Mouse (Mus musculus): ENCODE results near the gene Mapkap1. TPM values are rescaled to one million over a fixed set of nuclear protein-coding genes. Genes with fewer than 3 reads are reported as not detected.

Gene Mapkap1
- total and polyA plus RNA-seq, 2 experiments: 25.4 to 35.1 TPM

DNA sequence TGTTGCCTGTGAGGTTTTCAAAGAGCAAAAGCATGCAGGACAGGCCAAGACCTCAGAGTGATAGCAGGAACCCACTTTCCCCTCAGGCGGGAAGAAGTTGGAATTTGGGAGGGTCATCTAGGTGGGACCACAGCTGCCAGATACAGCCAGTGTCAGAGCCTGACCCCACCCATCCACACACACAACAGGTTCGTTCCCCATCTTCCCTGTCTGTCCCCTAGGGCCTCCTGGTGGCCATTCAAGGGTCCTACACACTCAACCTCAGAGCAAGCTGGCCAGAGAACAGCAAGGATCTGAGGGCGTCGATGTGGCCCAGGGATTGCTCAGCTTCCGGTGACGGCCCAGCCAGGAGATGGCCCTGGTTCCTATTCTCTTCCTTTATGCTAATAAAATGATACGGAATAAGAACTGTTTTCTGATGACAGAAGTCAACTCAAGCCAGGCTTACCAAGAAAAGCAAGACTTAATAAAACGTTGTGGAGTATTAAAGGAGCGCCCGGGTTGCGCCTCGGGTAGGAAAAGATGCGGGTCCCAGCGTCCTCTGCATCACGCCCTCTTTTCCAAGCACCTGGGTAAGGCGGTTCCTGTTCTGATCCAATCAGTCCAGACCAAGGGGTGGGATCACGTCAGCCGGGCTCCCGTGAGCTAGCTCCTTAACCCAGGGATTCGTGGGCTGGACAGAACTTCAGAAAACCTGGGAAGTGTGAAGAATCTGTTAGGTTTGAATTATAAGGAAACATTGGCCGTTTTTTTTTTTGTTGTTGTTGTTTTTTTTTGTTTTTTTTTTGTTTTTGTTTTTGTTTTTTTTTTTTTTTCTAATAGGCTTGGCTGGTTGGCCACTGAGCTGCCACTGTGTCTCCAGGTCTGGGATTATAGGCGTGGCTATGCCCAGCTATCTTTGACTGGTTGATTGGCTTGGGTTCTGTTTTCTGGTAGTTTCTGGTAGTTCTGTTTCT lies 238.3 kb downstream of the Mapkap1 start:
- 55% methylated on average over 22 of the region's 22 CpGs for WGBS
- Histone ChIP-seq H3K4me1 (ENCODE audit: control insufficient read depth, insufficient read depth, low read length) (no peaks in the 10 kb centered on the region; the same call in 1 of the 2 replicates), H3K27ac (replicated peaks; ENCODE audit: insufficient read depth, low read depth, low read length) (no peak overlapping the region), H3K79me2 (ENCODE audit: control insufficient read depth, insufficient read depth, low read length) (no peaks in the 10 kb centered on the region), H3K4me3 (ENCODE audit: insufficient read depth, low read depth, low read length) (no peak overlapping the region), H3K27me3 (ENCODE audit: control insufficient read depth, insufficient read depth, low read length) (no peaks in the 10 kb centered on the region), H3K9ac (ENCODE audit: low read depth, low read length) (no peak overlapping the region), H3K36me3 (ENCODE audit: control insufficient read depth, insufficient read depth, low read length) (no peaks in the 10 kb centered on the region)
- peak; percentile 8 for DNase-seq (ENCODE audit: extremely low read depth, low read depth, low spot score)
- peak; percentile 57; the same call in 1 of the 2 replicates for TF ChIP-seq CTCF (IDR thresholded peaks at IDR 0.05; ENCODE audit: low read depth, low read length)
- TF ChIP-seq POLR2A (IDR thresholded peaks at IDR 0.05; ENCODE audit: extremely low read depth, insufficient read depth, low read length): no peak

DNA sequence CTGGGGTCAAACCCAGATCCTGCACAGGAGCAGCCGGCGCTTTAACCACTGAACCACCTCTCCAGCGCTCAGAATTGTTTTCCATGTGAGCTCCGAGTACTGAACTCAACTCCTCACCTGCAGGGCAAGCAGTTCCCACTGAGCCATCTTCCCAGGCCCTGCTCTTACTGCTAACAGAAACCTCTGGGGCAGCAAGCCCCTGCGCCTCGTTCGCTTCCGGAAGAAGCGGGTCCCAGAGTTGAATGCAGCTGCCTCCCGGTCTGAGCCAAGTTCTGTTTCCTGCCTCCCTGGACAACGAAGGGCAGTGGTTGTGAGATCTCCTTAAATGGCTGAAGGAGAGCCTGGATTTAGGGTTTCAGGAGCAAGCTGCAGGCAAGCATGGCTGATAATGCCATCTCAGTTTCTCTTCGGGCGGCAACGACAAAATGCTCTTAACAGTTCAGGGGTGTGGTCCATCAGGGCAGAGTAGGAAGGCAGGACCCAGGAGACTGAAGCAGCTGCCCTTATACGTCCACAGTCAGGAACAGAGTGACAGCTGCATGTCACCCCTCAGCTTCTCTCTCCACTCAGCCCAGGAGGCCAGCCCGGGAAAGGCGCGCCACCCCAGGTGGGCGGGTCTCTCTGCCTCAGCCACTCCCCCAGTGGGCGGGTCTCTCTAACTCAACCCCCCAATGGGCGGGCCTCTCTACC lies 239.4 kb downstream of the Mapkap1 start:
- TF ChIP-seq POLR2A (IDR thresholded peaks at IDR 0.05; ENCODE audit: extremely low read depth, insufficient read depth, low read length) (no peak), CTCF (IDR thresholded peaks at IDR 0.05; ENCODE audit: low read depth, low read length) (no peak)
- Histone ChIP-seq H3K9ac (ENCODE audit: low read depth, low read length) (peak overlapping the region; percentile 10), H3K27me3 (ENCODE audit: control insufficient read depth, insufficient read depth, low read length) (no peaks in the 10 kb centered on the region), H3K4me3 (ENCODE audit: insufficient read depth, low read depth, low read length) (peak overlapping the region; percentile 36), H3K36me3 (ENCODE audit: control insufficient read depth, insufficient read depth, low read length) (no peaks in the 10 kb centered on the region), H3K79me2 (ENCODE audit: control insufficient read depth, insufficient read depth, low read length) (no peaks in the 10 kb centered on the region), H3K4me1 (ENCODE audit: control insufficient read depth, insufficient read depth, low read length) (no peaks in the 10 kb centered on the region; the same call in 1 of the 2 replicates), H3K27ac (replicated peaks; ENCODE audit: insufficient read depth, low read depth, low read length) (no peak overlapping the region)
- DNase-seq (ENCODE audit: extremely low read depth, low read depth, low spot score): peak; percentile 55
- 12% methylated on average over 21 of the region's 21 CpGs for WGBS

DNA sequence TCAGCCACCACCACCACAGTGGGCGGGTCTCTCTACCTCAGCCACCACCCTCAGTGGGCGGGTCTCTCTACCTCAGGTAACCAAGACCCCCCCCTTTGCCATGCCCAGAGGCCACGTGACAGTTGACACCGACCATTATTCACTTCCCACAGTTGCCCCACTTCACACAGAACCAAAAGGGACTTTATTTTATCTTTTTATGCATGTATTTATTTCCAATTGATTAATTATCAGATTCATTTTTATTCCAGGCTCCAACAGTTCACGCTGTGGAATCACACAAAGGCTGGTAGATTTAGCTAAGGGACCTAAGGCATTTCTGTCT lies 239.9 kb downstream of the Mapkap1 start:
- DNase-seq (ENCODE audit: extremely low read depth, low read depth, low spot score): no peak
- H3K4me1 ChIP-seq (ENCODE audit: control insufficient read depth, insufficient read depth, low read length): no peaks in the 10 kb centered on the region; the same call in 1 of the 2 replicates
- H3K36me3 ChIP-seq (ENCODE audit: control insufficient read depth, insufficient read depth, low read length): no peaks in the 10 kb centered on the region
- 16% methylated on average over 5 of the region's 5 CpGs for WGBS
- H3K9ac ChIP-seq (ENCODE audit: low read depth, low read length): no peak overlapping the region
- TF ChIP-seq CTCF (IDR thresholded peaks at IDR 0.05; ENCODE audit: low read depth, low read length) (no peak), POLR2A (IDR thresholded peaks at IDR 0.05; ENCODE audit: extremely low read depth, insufficient read depth, low read length) (no peak)
- H3K79me2 ChIP-seq (ENCODE audit: control insufficient read depth, insufficient read depth, low read length): no peaks in the 10 kb centered on the region
- H3K27ac ChIP-seq (replicated peaks; ENCODE audit: insufficient read depth, low read depth, low read length): no peak overlapping the region
- H3K27me3 ChIP-seq (ENCODE audit: control insufficient read depth, insufficient read depth, low read length): no peaks in the 10 kb centered on the region
- no peak overlapping the region for H3K4me3 ChIP-seq (ENCODE audit: insufficient read depth, low read depth, low read length)

DNA sequence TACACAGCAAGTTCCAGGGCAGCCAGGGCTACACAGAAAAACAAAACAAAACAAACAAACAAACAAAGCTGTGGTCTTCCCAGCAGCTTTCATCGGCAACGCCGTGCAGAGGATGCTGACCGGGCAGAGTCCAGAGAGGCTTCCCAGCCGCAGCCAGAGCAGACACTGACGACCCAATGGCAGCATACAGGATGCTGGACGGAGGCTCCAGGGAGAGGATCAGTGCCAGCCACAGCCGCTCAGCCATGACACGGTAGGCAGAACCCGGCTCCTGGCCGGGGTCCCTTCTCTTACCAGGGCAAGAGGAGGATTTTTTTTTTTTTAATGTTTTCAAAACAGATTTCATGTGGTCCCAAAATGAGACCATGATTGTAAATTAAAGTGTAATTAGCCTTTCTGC lies 240.8 kb downstream of the Mapkap1 start:
- Histone ChIP-seq H3K36me3 (ENCODE audit: control insufficient read depth, insufficient read depth, low read length) (no peaks in the 10 kb centered on the region), H3K4me1 (ENCODE audit: control insufficient read depth, insufficient read depth, low read length) (no peaks in the 10 kb centered on the region; the same call in 1 of the 2 replicates), H3K9ac (ENCODE audit: low read depth, low read length) (no peak overlapping the region), H3K79me2 (ENCODE audit: control insufficient read depth, insufficient read depth, low read length) (no peaks in the 10 kb centered on the region), H3K27ac (replicated peaks; ENCODE audit: insufficient read depth, low read depth, low read length) (no peak overlapping the region), H3K27me3 (ENCODE audit: control insufficient read depth, insufficient read depth, low read length) (no peaks in the 10 kb centered on the region), H3K4me3 (ENCODE audit: insufficient read depth, low read depth, low read length) (no peak overlapping the region)
- no peak for DNase-seq (ENCODE audit: extremely low read depth, low read depth, low spot score)
- no peak for TF ChIP-seq CTCF (IDR thresholded peaks at IDR 0.05; ENCODE audit: low read depth, low read length)
- TF ChIP-seq POLR2A (IDR thresholded peaks at IDR 0.05; ENCODE audit: extremely low read depth, insufficient read depth, low read length): no peak
- WGBS: 50% methylated on average over 11 of the region's 11 CpGs

DNA sequence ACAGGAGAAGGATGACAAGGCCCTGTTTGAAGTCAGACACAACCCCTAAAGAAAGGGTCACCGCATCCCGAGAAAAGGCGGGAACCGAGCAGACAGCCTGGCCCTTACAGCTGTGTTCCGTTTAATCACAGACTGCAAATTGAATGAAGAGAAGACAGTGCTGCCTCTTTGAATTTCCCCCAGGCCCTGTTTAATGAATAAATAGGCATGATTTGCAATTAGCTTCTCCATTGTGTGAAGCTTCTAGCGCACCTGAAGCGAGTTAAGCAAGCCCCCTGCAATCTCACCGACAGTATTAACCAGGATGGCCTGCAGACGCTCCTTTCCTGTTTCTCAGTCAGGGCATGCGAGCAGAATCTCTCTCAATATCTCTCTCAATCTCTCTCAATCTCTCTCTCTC lies 261.2 kb downstream of the Mapkap1 start:
- WGBS: 79% methylated on average over 10 of the region's 10 CpGs
- H3K4me3 ChIP-seq (ENCODE audit: insufficient read depth, low read depth, low read length): no peak overlapping the region

More for the DNA sequence above, 261.2 kb downstream of the Mapkap1 start:
- H3K36me3 ChIP-seq (ENCODE audit: control insufficient read depth, insufficient read depth, low read length): no peaks in the 10 kb centered on the region
- no peaks in the 10 kb centered on the region for H3K79me2 ChIP-seq (ENCODE audit: control insufficient read depth, insufficient read depth, low read length)
- DNase-seq (ENCODE audit: extremely low read depth, low read depth, low spot score): no peak
- no peak for TF ChIP-seq CTCF (IDR thresholded peaks at IDR 0.05; ENCODE audit: low read depth, low read length)
- TF ChIP-seq POLR2A (IDR thresholded peaks at IDR 0.05; ENCODE audit: extremely low read depth, insufficient read depth, low read length): no peak
- H3K27me3 ChIP-seq (ENCODE audit: control insufficient read depth, insufficient read depth, low read length): no peaks in the 10 kb centered on the region
- no peak overlapping the region for H3K27ac ChIP-seq (replicated peaks; ENCODE audit: insufficient read depth, low read depth, low read length)
- H3K4me1 ChIP-seq (ENCODE audit: control insufficient read depth, insufficient read depth, low read length): peaks cover 2% of the 10 kb centered on the region; the same call in 1 of the 2 replicates
- H3K9ac ChIP-seq (ENCODE audit: low read depth, low read length): no peak overlapping the region

All from liver, adult 2 months (tissue).